Mouse (Mus musculus) heart, embryonic 11.5 days (tissue): Measurements from ENCODE around the gene Lpcat4. TPM values are rescaled to one million over a fixed set of nuclear protein-coding genes. Genes with fewer than 3 reads are reported as not detected.

Source experiments
- polyA plus RNA-seq: library from polyadenylated mRNA; unstranded; fragments of >200 nt; fragmentation: Nextera tagmentation; extraction: Ambion mirVana; gene quantifications from 2 replicates; pipeline ENCODE4 v1.2.1, GENCODE M21; 2014

The Lpcat4 gene
- polyA plus RNA-seq, 1 experiment from 2014 or later = 15.4 TPM

Other genes with a start within 250 kb of the Lpcat4 start
- gene Olfr1309, start 249.2 kb upstream of the Lpcat4 start, polyA plus RNA-seq = not detected in 2 replicates
- gene Olfr1310, start 226.8 kb upstream of the Lpcat4 start, polyA plus RNA-seq = not detected in 2 replicates
- gene Olfr1311, start 215.1 kb upstream of the Lpcat4 start, polyA plus RNA-seq = not detected in 2 replicates
- gene Olfr1312, start 189.2 kb upstream of the Lpcat4 start, polyA plus RNA-seq = not detected in 2 replicates
- gene Olfr1313, start 161.6 kb upstream of the Lpcat4 start, polyA plus RNA-seq = not detected in 2 replicates
- not detected in 2 replicates for gene Olfr1314, start 142.7 kb upstream of the Lpcat4 start, polyA plus RNA-seq
- not detected in 2 replicates for gene Olfr1315-ps1, start 124.0 kb upstream of the Lpcat4 start, polyA plus RNA-seq
- not detected in 2 replicates for gene Olfr1316, start 104.5 kb upstream of the Lpcat4 start, polyA plus RNA-seq
- gene Olfr1317, start 99.1 kb upstream of the Lpcat4 start, polyA plus RNA-seq = not detected in 2 replicates
- gene Olfr1318, start 85.3 kb upstream of the Lpcat4 start, polyA plus RNA-seq = not detected in 2 replicates
- 0.04 TPM in 1 of 2 replicates, not detected in the other for gene Nutm1, start 19.8 kb downstream of the Lpcat4 start, polyA plus RNA-seq
- 157 and 168 TPM in 2 replicates for gene Nop10, start 22.5 kb downstream of the Lpcat4 start, polyA plus RNA-seq
- 12.8 and 15.0 TPM in 2 replicates for gene Slc12a6, start 26.4 kb downstream of the Lpcat4 start, polyA plus RNA-seq
- 0.06 TPM in 1 of 2 replicates, not detected in the other for gene Gm21985, start 26.8 kb downstream of the Lpcat4 start, polyA plus RNA-seq
- gene Emc4, start 128.6 kb downstream of the Lpcat4 start, polyA plus RNA-seq = 92.1 and 101 TPM in 2 replicates
- 30.8 and 35.0 TPM in 2 replicates for gene Katnbl1, start 139.7 kb downstream of the Lpcat4 start, polyA plus RNA-seq
- 15.9 and 17.8 TPM in 2 replicates for gene Emc7, start 215.5 kb downstream of the Lpcat4 start, polyA plus RNA-seq
- not detected in 2 replicates for gene Chrm5, start 241.3 kb downstream of the Lpcat4 start, polyA plus RNA-seq